8 mouse cellular contexts compared by ENCODE assay signal in the genomic region with DNA sequence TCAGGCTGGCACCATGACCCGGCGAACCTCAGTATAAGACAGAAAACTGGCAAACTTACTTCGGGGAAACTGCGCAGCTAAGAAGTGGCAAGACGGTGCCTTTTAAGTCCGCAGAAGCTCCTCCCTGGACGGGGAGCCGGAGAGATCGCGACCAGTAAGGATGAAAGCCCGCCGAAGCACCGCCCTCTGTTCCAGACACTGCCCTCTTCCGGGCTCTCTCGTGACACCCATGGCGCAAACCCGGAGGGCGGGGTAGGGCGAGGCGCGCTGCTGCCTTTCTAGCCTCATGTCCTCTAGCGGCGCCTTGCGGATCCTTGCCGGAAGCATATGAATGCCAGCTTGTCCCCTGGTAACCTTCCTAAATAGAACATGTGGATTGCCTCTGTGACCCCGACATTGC. TPM values are rescaled to one million over a fixed set of nuclear protein-coding genes. Genes with fewer than 3 reads are reported as not detected.
DNase-seq lines count a peak whose midpoint lies in the region; ATAC-seq and TF ChIP-seq lines count a peak whose summit lies in the region.

A gene (minus strand): TSS at position 179 of the 400 bp plus-strand sequence.

- no peak for TF ChIP-seq EP300 in liver, embryonic 14.5 days (IDR thresholded peaks at IDR 0.05; ENCODE audit: low read depth)
- no peak for TF ChIP-seq EP300 in stomach, postnatal 0 days (optimal IDR thresholded peaks at IDR 0.05)

- H3K27me3 ChIP-seq in forebrain, embryonic 10.5 days (ENCODE audit: poor library complexity, severe bottlenecking): no peaks in the 10 kb centered on the region
- no peaks in the 10 kb centered on the region for H3K27me3 ChIP-seq in heart, embryonic 15.5 days
- no peaks in the 10 kb centered on the region for H3K27me3 ChIP-seq in liver, embryonic 14.5 days (ENCODE audit: control insufficient read depth, insufficient read depth, low read length)
- H3K27me3 ChIP-seq in neural tube, embryonic 11.5 days (ENCODE audit: control insufficient read depth, insufficient read depth, low read length): no peaks in the 10 kb centered on the region
- no peaks in the 10 kb centered on the region for H3K27me3 ChIP-seq in stomach, postnatal 0 days (ENCODE audit: control insufficient read depth, insufficient read depth, low read length)

- H3K4me3 ChIP-seq in forebrain, embryonic 10.5 days: peak within 1 kb of the TSS; percentile 56
- H3K4me3 ChIP-seq in heart, embryonic 15.5 days: peak within 1 kb of the TSS; percentile 63
- H3K4me3 ChIP-seq in liver, embryonic 14.5 days (ENCODE audit: insufficient read depth in 1 of 2, low read depth in 2 of 2, low read length in 2 of 2): peak within 1 kb of the TSS; percentile 66 to 87
- peak within 1 kb of the TSS; percentile 42 for H3K4me3 ChIP-seq in neural tube, embryonic 11.5 days (ENCODE audit: low read depth, low read length)
- peak within 1 kb of the TSS; percentile 53 for H3K4me3 ChIP-seq in stomach, postnatal 0 days (ENCODE audit: low read depth, low read length)

- peak; percentile 73 for DNase-seq in c-Kit-negative CD71-positive TER-119-positive erythroid progenitor cells, embryonic 14.5 days (ENCODE audit: low read depth, low spot score)
- DNase-seq in forebrain, embryonic 10.5 days (ENCODE audit: extremely low spot score, low spot score): peak; percentile 80
- DNase-seq in kidney, postnatal 25 days: peak; percentile 95 to 97
- peak; percentile 77 to 84 (median 78) for DNase-seq in liver, embryonic 14.5 days (ENCODE audit: low read depth in 3 of 3, low spot score in 3 of 3)
- peak; percentile 90 for DNase-seq in neural tube, embryonic 11.5 days (ENCODE audit: low spot score)
- DNase-seq in stomach, postnatal 0 days (ENCODE audit: low spot score): peak; percentile 93

- H3K4me2 ChIP-seq in heart, embryonic 15.5 days: peak within 1 kb of the TSS; percentile 58
- H3K4me2 ChIP-seq in liver, embryonic 14.5 days (ENCODE audit: low read depth): peak within 1 kb of the TSS; percentile 70
- peak within 1 kb of the TSS; percentile 48 for H3K4me2 ChIP-seq in neural tube, embryonic 11.5 days (ENCODE audit: low read depth)
- peak within 1 kb of the TSS; percentile 46 for H3K4me2 ChIP-seq in stomach, postnatal 0 days (replicated peaks; ENCODE audit: low read depth)

- 27% methylated on average over 26 of the region's 26 CpGs for WGBS in forebrain, embryonic 10.5 days
- WGBS in heart, embryonic 15.5 days: 13% methylated on average over 26 of the region's 26 CpGs
- WGBS in liver, embryonic 14.5 days (ENCODE audit: insufficient replicate concordance): 6% methylated on average over 26 of the region's 26 CpGs
- WGBS in neural tube, embryonic 11.5 days: 12% methylated on average over 26 of the region's 26 CpGs
- 18% methylated on average over 24 of the region's 26 CpGs for WGBS in stomach, postnatal 0 days

- no peaks in the 10 kb centered on the region for H3K4me1 ChIP-seq in forebrain, embryonic 10.5 days
- H3K4me1 ChIP-seq in heart, embryonic 15.5 days (replicated peaks): no peaks in the 10 kb centered on the region
- 0 out of 4 replicates have a peak, but pooled peaks cover 0 to 2% of the 10 kb centered on the region in 2 experiments for H3K4me1 ChIP-seq in liver, embryonic 14.5 days (replicated peaks; ENCODE audit: control insufficient read depth in 2 of 2, insufficient read depth in 2 of 2, low read length in 1 of 2)
- H3K4me1 ChIP-seq in neural tube, embryonic 11.5 days (ENCODE audit: control insufficient read depth, insufficient read depth, low read length): no peaks in the 10 kb centered on the region
- H3K4me1 ChIP-seq in stomach, postnatal 0 days (replicated peaks; ENCODE audit: control insufficient read depth, insufficient read depth): no peaks in the 10 kb centered on the region

- no peaks in the 10 kb centered on the region for H3K9me3 ChIP-seq in forebrain, embryonic 10.5 days
- no peaks in the 10 kb centered on the region for H3K9me3 ChIP-seq in heart, embryonic 15.5 days (replicated peaks)
- no peaks in the 10 kb centered on the region for H3K9me3 ChIP-seq in liver, embryonic 14.5 days (ENCODE audit: control insufficient read depth, low read length)
- no peaks in the 10 kb centered on the region for H3K9me3 ChIP-seq in neural tube, embryonic 11.5 days (ENCODE audit: control insufficient read depth, low read length)
- no peaks in the 10 kb centered on the region for H3K9me3 ChIP-seq in stomach, postnatal 0 days (ENCODE audit: control insufficient read depth, low read length)

- peak within 1 kb of the TSS; percentile 65; the same call in 1 of the 2 replicates for H3K27ac ChIP-seq in forebrain, embryonic 10.5 days
- peak within 1 kb of the TSS; percentile 73 for H3K27ac ChIP-seq in heart, embryonic 15.5 days
- H3K27ac ChIP-seq in liver, embryonic 14.5 days: peak within 1 kb of the TSS; percentile 39; the same call in 1 of the 2 replicates
- H3K27ac ChIP-seq in neural tube, embryonic 11.5 days (ENCODE audit: low read depth, low read length): no peak within 1 kb of the TSS
- H3K27ac ChIP-seq in stomach, postnatal 0 days (replicated peaks): peak within 1 kb of the TSS; percentile 82

- TF ChIP-seq CTCF in liver, embryonic 14.5 days (IDR thresholded peaks at IDR 0.05; ENCODE audit: low read depth): peak; percentile 85
- peak; percentile 85 for TF ChIP-seq CTCF in stomach, postnatal 0 days (IDR thresholded peaks at IDR 0.05; ENCODE audit: low read depth)

- ATAC-seq in CD4-positive, CD25-positive, alpha-beta regulatory T cell, adult 4 months: peak; percentile 91
- peak; percentile 98 for ATAC-seq in heart, embryonic 15.5 days (replicated peaks; ENCODE audit: insufficient number of reproducible peaks, insufficient read depth, low FRiP score, low read depth)
- peak; percentile 99 for ATAC-seq in liver, embryonic 14.5 days (ENCODE audit: insufficient read depth)
- ATAC-seq in neural tube, embryonic 11.5 days (ENCODE audit: insufficient read depth, low FRiP score, low TSS enrichment): peak; percentile 96
- peak; percentile 96 for ATAC-seq in stomach, postnatal 0 days (ENCODE audit: low FRiP score, low TSS enrichment)

- peak within 1 kb of the TSS; percentile 63 for H3K9ac ChIP-seq in heart, embryonic 15.5 days
- peak within 1 kb of the TSS; percentile 66 for H3K9ac ChIP-seq in liver, embryonic 14.5 days (replicated peaks)
- peak within 1 kb of the TSS; percentile 44; the same call in 1 of the 2 replicates for H3K9ac ChIP-seq in neural tube, embryonic 11.5 days (ENCODE audit: low read length)
- H3K9ac ChIP-seq in stomach, postnatal 0 days (ENCODE audit: low read length): peak within 1 kb of the TSS; percentile 64

- no peaks in the 10 kb centered on the region for H3K36me3 ChIP-seq in forebrain, embryonic 10.5 days (replicated peaks)
- H3K36me3 ChIP-seq in heart, embryonic 15.5 days: no peaks in the 10 kb centered on the region
- no peaks in the 10 kb centered on the region for H3K36me3 ChIP-seq in liver, embryonic 14.5 days (replicated peaks; ENCODE audit: control insufficient read depth, insufficient read depth, low read depth)
- no peaks in the 10 kb centered on the region for H3K36me3 ChIP-seq in neural tube, embryonic 11.5 days (ENCODE audit: control insufficient read depth, insufficient read depth, low read length)
- H3K36me3 ChIP-seq in stomach, postnatal 0 days (ENCODE audit: control insufficient read depth, insufficient read depth, low read length): no peaks in the 10 kb centered on the region

RNA-seq across cellular contexts. Expression of the gene that starts here (rescaled TPM):
- polyA plus RNA-seq in CD4-positive, CD25-positive, alpha-beta regulatory T cell, adult 4 months (2017; shearing (Covaris generic)): 100 to 1,000 TPM; 653 to 698 TPM
- polyA plus RNA-seq in forebrain, embryonic 10.5 days (2016; fragmentation: Nextera tagmentation; extraction: Ambion mirVana): 58.4 and 65.7 TPM in 2 replicates
- polyA plus RNA-seq in heart, embryonic 15.5 days (2015; fragmentation: Nextera tagmentation; extraction: Ambion mirVana): 115 and 121 TPM in 2 replicates
- 22.6 and 39.2 TPM in 2 replicates for polyA plus RNA-seq in liver, embryonic 14.5 days (2012; rRNA removed)
- 94.8 and 98.5 TPM in 2 replicates for polyA plus RNA-seq in liver, embryonic 14.5 days (2014; fragmentation: Nextera tagmentation; extraction: Ambion mirVana)
- polyA plus RNA-seq in neural tube, embryonic 11.5 days (2014; fragmentation: Nextera tagmentation; extraction: Ambion mirVana): 83.0 and 91.4 TPM in 2 replicates
- 206 and 219 TPM in 2 replicates for polyA plus RNA-seq in stomach, postnatal 0 days (2015; fragmentation: Nextera tagmentation; extraction: Ambion mirVana)
